Mouse (Mus musculus): ENCODE results near the gene Katnbl1.

DNA sequence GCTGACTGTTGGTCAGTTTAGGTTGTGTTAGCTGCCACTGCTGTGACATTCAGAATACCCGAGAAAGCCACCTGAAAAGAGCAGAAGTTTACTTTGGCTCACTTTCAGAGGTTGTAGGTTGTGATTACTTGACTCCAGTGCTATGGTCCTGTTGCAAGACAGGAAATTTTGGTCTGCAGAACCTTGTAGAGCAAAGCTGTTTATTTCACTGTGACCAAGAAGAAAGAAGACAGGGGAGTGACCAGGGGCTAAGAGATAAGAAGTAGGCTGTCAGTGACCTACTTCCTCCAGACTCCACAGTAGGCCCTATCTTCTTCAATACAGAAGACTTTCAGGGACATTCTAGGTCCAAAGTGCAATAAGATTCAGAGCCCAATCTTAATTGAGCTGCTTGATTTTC lies 17.6 kb downstream of the Katnbl1 start:
- TF ChIP-seq EP300 (IDR thresholded peaks at IDR 0.05; ENCODE audit: low read depth) (no peak), CTCF (IDR thresholded peaks at IDR 0.05; ENCODE audit: low read depth) (no peak)

Measured in heart, postnatal 0 days (tissue).